ENCODE assay signal across 8 mouse cellular contexts in the genomic region with DNA sequence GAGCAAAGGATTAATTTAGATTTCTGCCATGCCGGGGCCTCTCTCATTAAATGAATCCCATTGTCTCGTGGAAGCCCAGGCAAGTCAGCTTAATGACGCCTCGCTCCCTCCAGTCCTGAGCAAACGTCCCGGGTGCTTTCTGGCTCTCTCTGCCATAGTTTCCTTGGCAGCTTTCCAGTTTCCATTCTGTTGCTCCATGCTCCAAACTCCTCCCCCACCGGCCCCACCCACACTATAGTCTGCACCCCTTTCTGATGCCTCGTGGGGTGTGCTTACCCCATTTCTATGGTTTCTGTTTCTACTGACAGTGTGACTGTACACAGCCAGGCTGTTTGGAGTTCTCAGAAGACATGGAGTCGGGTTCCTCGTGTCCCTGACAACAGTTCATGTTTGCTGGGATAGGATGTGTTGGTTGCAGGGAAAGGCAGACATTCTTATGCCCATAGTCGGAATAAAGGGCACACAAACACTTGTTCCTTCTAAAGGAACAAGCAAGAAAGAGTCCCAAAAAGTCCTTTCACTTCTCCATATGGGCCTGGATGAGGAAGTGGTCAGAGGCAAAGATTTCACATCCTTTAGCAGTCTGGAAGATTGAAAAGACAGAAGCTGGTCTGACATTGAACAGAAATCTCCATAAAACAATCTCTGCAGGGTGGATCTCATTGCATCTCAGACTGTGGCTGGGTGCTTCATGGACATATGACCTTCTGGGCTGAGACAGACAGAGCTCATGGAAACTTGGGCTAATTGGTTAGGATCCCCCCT. TPM values are rescaled to one million over a fixed set of nuclear protein-coding genes. Genes with fewer than 3 reads are reported as not detected.
A peak's percentile ranks its signal among the peaks of the same experiment; 100 is the strongest.
DNase-seq lines count a peak whose midpoint lies in the region; ATAC-seq lines count a peak whose summit lies in the region.

No protein-coding gene starts in this region.

- H3K9me3 ChIP-seq in embryonic facial prominence, embryonic 11.5 days (replicated peaks; ENCODE audit: control insufficient read depth, low read length), result no peaks in the 10 kb centered on the region; the same call in 1 of the 2 replicates
- H3K9me3 ChIP-seq in heart, embryonic 14.5 days (ENCODE audit: control insufficient read depth, low read length), result no peaks in the 10 kb centered on the region
- H3K9me3 ChIP-seq in kidney, embryonic 16.5 days (ENCODE audit: low read length), result no peaks in the 10 kb centered on the region
- H3K9me3 ChIP-seq in liver, embryonic 13.5 days (replicated peaks), result no peaks in the 10 kb centered on the region
- no peaks in the 10 kb centered on the region for H3K9me3 ChIP-seq in neural tube, embryonic 13.5 days

- H3K4me3 ChIP-seq in embryonic facial prominence, embryonic 11.5 days (ENCODE audit: low read depth, low read length), result no peak overlapping the region
- H3K4me3 ChIP-seq in heart, embryonic 14.5 days (ENCODE audit: control insufficient read depth in 1 of 2, insufficient read depth in 1 of 2, low read depth in 1 of 2, low read length in 2 of 2), result no peak overlapping the region
- H3K4me3 ChIP-seq in kidney, embryonic 16.5 days (ENCODE audit: low read length), result no peak overlapping the region
- no peak overlapping the region for H3K4me3 ChIP-seq in liver, embryonic 13.5 days (replicated peaks)
- no peak overlapping the region for H3K4me3 ChIP-seq in neural tube, embryonic 13.5 days

- H3K9ac ChIP-seq in embryonic facial prominence, embryonic 11.5 days (replicated peaks; ENCODE audit: low read length), result peak overlapping the region; percentile 13
- H3K9ac ChIP-seq in heart, embryonic 14.5 days (ENCODE audit: low read length), result peak overlapping the region; percentile 64
- H3K9ac ChIP-seq in kidney, embryonic 16.5 days (replicated peaks; ENCODE audit: low read length), result 0 out of 2 replicates have a peak overlapping the region, but pooled peaks have one; percentile 19
- no peak overlapping the region for H3K9ac ChIP-seq in liver, embryonic 13.5 days
- H3K9ac ChIP-seq in neural tube, embryonic 13.5 days, result 0 out of 2 replicates have a peak overlapping the region, but pooled peaks have one; percentile 36

- peak overlapping the region; percentile 92 for H3K27ac ChIP-seq in embryonic facial prominence, embryonic 11.5 days (replicated peaks; ENCODE audit: low read depth, low read length)
- peak overlapping the region; percentile 52 to 79 for H3K27ac ChIP-seq in heart, embryonic 14.5 days (replicated peaks in 1 of 2; ENCODE audit: control insufficient read depth in 1 of 2, insufficient read depth in 1 of 2, low read depth in 2 of 2, low read length in 2 of 2)
- H3K27ac ChIP-seq in kidney, embryonic 16.5 days (ENCODE audit: low read length), result peak overlapping the region; percentile 69
- H3K27ac ChIP-seq in liver, embryonic 13.5 days, result 0 out of 2 replicates have a peak overlapping the region, but pooled peaks have one; percentile 23
- peak overlapping the region; percentile 88 for H3K27ac ChIP-seq in neural tube, embryonic 13.5 days (replicated peaks)

- peak; percentile 38 for DNase-seq in ovary, adult 18-20 months (ENCODE audit: low spot score)
- DNase-seq in ovary, postnatal 10 days (ENCODE audit: low spot score), result no peak
- peak; percentile 65 for DNase-seq in embryonic facial prominence, embryonic 11.5 days (ENCODE audit: low spot score)
- DNase-seq in liver, embryonic 13.5 days, result no peak

- no peaks in the 10 kb centered on the region for H3K36me3 ChIP-seq in embryonic facial prominence, embryonic 11.5 days (replicated peaks; ENCODE audit: control insufficient read depth, insufficient read depth, low read depth, low read length)
- H3K36me3 ChIP-seq in heart, embryonic 14.5 days (ENCODE audit: control insufficient read depth, insufficient read depth, low read length), result no peaks in the 10 kb centered on the region
- H3K36me3 ChIP-seq in kidney, embryonic 16.5 days (ENCODE audit: insufficient read depth, low read length), result no peaks in the 10 kb centered on the region
- no peaks in the 10 kb centered on the region for H3K36me3 ChIP-seq in liver, embryonic 13.5 days
- H3K36me3 ChIP-seq in neural tube, embryonic 13.5 days, result no peaks in the 10 kb centered on the region

- H3K4me1 ChIP-seq in embryonic facial prominence, embryonic 11.5 days (ENCODE audit: control insufficient read depth, insufficient read depth, low read length), result peaks cover 13% of the 10 kb centered on the region
- peaks cover 30 to 34% of the 10 kb centered on the region in 2 experiments for H3K4me1 ChIP-seq in heart, embryonic 14.5 days (ENCODE audit: control insufficient read depth in 2 of 2, insufficient read depth in 2 of 2, low read length in 2 of 2)
- H3K4me1 ChIP-seq in kidney, embryonic 16.5 days (ENCODE audit: insufficient read depth, low read length), result peaks cover 39% of the 10 kb centered on the region
- H3K4me1 ChIP-seq in liver, embryonic 13.5 days (replicated peaks), result peaks cover 5% of the 10 kb centered on the region; the same call in 1 of the 2 replicates
- H3K4me1 ChIP-seq in neural tube, embryonic 13.5 days (replicated peaks), result peaks cover 42% of the 10 kb centered on the region

- H3K27me3 ChIP-seq in embryonic facial prominence, embryonic 11.5 days (ENCODE audit: control insufficient read depth, insufficient read depth, low read length), result no peaks in the 10 kb centered on the region
- no peaks in the 10 kb centered on the region for H3K27me3 ChIP-seq in heart, embryonic 14.5 days (ENCODE audit: control insufficient read depth, insufficient read depth, low read length)
- no peaks in the 10 kb centered on the region for H3K27me3 ChIP-seq in kidney, embryonic 16.5 days (ENCODE audit: insufficient read depth, low read length)
- H3K27me3 ChIP-seq in liver, embryonic 13.5 days, result no peaks in the 10 kb centered on the region
- H3K27me3 ChIP-seq in neural tube, embryonic 13.5 days, result peaks cover 11% of the 10 kb centered on the region

- peak overlapping the region; percentile 3; the same call in 1 of the 2 replicates for H3K4me2 ChIP-seq in embryonic facial prominence, embryonic 11.5 days (ENCODE audit: low read depth, low read length)
- no peak overlapping the region; the same call in 1 of the 2 replicates for H3K4me2 ChIP-seq in heart, embryonic 14.5 days (ENCODE audit: low read length)
- no peak overlapping the region; the same call in 1 of the 2 replicates for H3K4me2 ChIP-seq in kidney, embryonic 16.5 days (replicated peaks; ENCODE audit: low read depth, low read length)
- H3K4me2 ChIP-seq in liver, embryonic 13.5 days, result no peak overlapping the region
- H3K4me2 ChIP-seq in neural tube, embryonic 13.5 days, result no peak overlapping the region

- 20% methylated on average over 11 of the region's 11 CpGs for WGBS in embryonic facial prominence, embryonic 11.5 days
- WGBS in heart, embryonic 14.5 days, result 23% methylated on average over 11 of the region's 11 CpGs
- 20% methylated on average over 11 of the region's 11 CpGs for WGBS in kidney, embryonic 16.5 days
- WGBS in liver, embryonic 13.5 days (ENCODE audit: insufficient replicate concordance), result 41% methylated on average over 11 of the region's 11 CpGs
- 21% methylated on average over 11 of the region's 11 CpGs for whole genome bisulfite sequencing in neural tube, embryonic 13.5 days

- ATAC-seq in embryonic facial prominence, embryonic 11.5 days (replicated peaks; ENCODE audit: insufficient number of reproducible peaks, low FRiP score, low TSS enrichment, low read depth), result peak; percentile 40; the same call in 1 of the 2 replicates
- 0 out of 2 replicates have a peak, but pooled peaks have one; percentile 24 for ATAC-seq in heart, embryonic 14.5 days (ENCODE audit: insufficient number of reproducible peaks, insufficient read depth, low FRiP score, low read depth)
- no peak for ATAC-seq in kidney, embryonic 16.5 days (ENCODE audit: low FRiP score, low TSS enrichment)
- no peak for ATAC-seq in liver, embryonic 13.5 days (ENCODE audit: low read depth)
- peak; percentile 40 for ATAC-seq in neural tube, embryonic 13.5 days (ENCODE audit: low read depth)
- ATAC-seq in megakaryocyte-erythroid progenitor cell, adult 5-6 weeks (replicated peaks; ENCODE audit: low FRiP score, low TSS enrichment, poor library complexity, severe bottlenecking), result no peak

RNA-seq across cellular contexts. Expression of a gene that starts 25.5 kb away (rescaled TPM):
- 166 and 168 TPM in 2 replicates for polyA plus RNA-seq in embryonic facial prominence, embryonic 11.5 days (2014; fragmentation: Nextera tagmentation; extraction: Ambion mirVana)
- 106 and 115 TPM in 2 replicates for polyA plus RNA-seq in heart, embryonic 14.5 days (2014; fragmentation: Nextera tagmentation; extraction: Ambion mirVana)
- 52.7 and 54.8 TPM in 2 replicates for polyA plus RNA-seq in kidney, embryonic 16.5 days (2015; fragmentation: Nextera tagmentation; extraction: Ambion mirVana)
- polyA plus RNA-seq in liver, embryonic 13.5 days (2015; fragmentation: Nextera tagmentation; extraction: Ambion mirVana), result 2.7 and 2.9 TPM in 2 replicates
- 116 and 122 TPM in 2 replicates for polyA plus RNA-seq in neural tube, embryonic 13.5 days (2015; fragmentation: Nextera tagmentation; extraction: Ambion mirVana)
- total RNA-seq in megakaryocyte-erythroid progenitor cell, adult 5-6 weeks (2014; fragmentation: Nextera tagmentation), result 0.25 TPM in 1 of 2 replicates, not detected in the other
- 0.42 and 2.3 TPM in 2 replicates for total RNA-seq in megakaryocyte-erythroid progenitor cell, adult 5-6 weeks (2017)

Comparison
In these comparisons a context has a peak if more than half of its experiments do, and no peak if none do; other contexts are left out.
1. DNase-seq: peak in ovary, adult 18-20 months (single experiment) and embryonic facial prominence, embryonic 11.5 days (single experiment); none in ovary, postnatal 10 days (single experiment) and liver, embryonic 13.5 days (single experiment).
2. ATAC-seq: peak in embryonic facial prominence, embryonic 11.5 days (single experiment), heart, embryonic 14.5 days (single experiment) and neural tube, embryonic 13.5 days (single experiment); none in kidney, embryonic 16.5 days (single experiment), liver, embryonic 13.5 days (single experiment) and megakaryocyte-erythroid progenitor cell, adult 5-6 weeks (single experiment).
3. H3K27ac ChIP-seq: peak in every context shown above with its lines; median percentile 92 in embryonic facial prominence, embryonic 11.5 days; 88 in neural tube, embryonic 13.5 days; 69 in kidney, embryonic 16.5 days; 66 in heart, embryonic 14.5 days; 23 in liver, embryonic 13.5 days.
4. RNA of a gene that starts 25.5 kb away (polyA plus RNA-seq): 166 to 168 TPM in embryonic facial prominence, embryonic 11.5 days, 116 to 122 TPM in neural tube, embryonic 13.5 days, 106 to 115 TPM in heart, embryonic 14.5 days and 52.7 to 54.8 TPM in kidney, embryonic 16.5 days; 2.7 to 2.9 TPM in liver, embryonic 13.5 days; every median in the first group is over 10 times any median in the second.